Mouse (Mus musculus) G1E (cell line): Measurements from ENCODE around the gene Drc1. TPM values are rescaled to one million over a fixed set of nuclear protein-coding genes. Genes with fewer than 3 reads are reported as not detected.

ENCODE experiments used
- ATAC-seq: 2 replicates; pipeline ENCODE4 v1.8.0; 2016; ENCODE audit warnings: mild to moderate bottlenecking; ENCODE audit not compliant: insufficient number of reproducible peaks, poor library complexity, low FRiP score, severe bottlenecking; ENCODE audit errors: extremely low read depth
- DNase-seq: peaks from one replicate; pipeline ENCODE4 v3.0.0; 2012; ENCODE audit warnings: low spot score
- H3K27me3 ChIP-seq: 2 replicates; pipeline ENCODE4 v1.6.1; 2012; ENCODE audit warnings: mild to moderate bottlenecking, low read length, inconsistent platforms; ENCODE audit not compliant: insufficient read depth
- H3K36me3 ChIP-seq: replicated peaks from 2 replicates; pipeline ENCODE3; 2012; ENCODE audit warnings: mild to moderate bottlenecking, inconsistent platforms
- H3K4me1 ChIP-seq: 2 replicates; pipeline ENCODE4 v1.6.1; 2012; ENCODE audit warnings: low read depth, low read length, inconsistent platforms, mixed read lengths; ENCODE audit not compliant: insufficient read depth
- H3K4me3 ChIP-seq: 2 replicates; pipeline ENCODE4 v1.5.1; 2012; ENCODE audit warnings: low read depth, mild to moderate bottlenecking, inconsistent platforms, low read length, moderate library complexity, mixed read lengths
- H3K9me3 ChIP-seq: replicated peaks from 2 replicates; pipeline ENCODE4 v1.6.1; 2012; ENCODE audit warnings: inconsistent platforms
- CTCF ChIP-seq: IDR thresholded peaks from 2 replicates; pipeline ENCODE4 v1.5.1; 2012; ENCODE audit warnings: low read depth, low read length, inconsistent platforms, mixed read lengths
- GATA1 ChIP-seq: IDR thresholded peaks from 2 replicates; pipeline ENCODE4 v1.6.1; 2012; ENCODE audit warnings: borderline replicate concordance, low read length, inconsistent platforms, mixed read lengths
- GATA2 ChIP-seq: IDR thresholded peaks from 2 replicates; pipeline ENCODE4 v1.6.1; 2012; ENCODE audit warnings: low read depth, low read length, inconsistent platforms, borderline replicate concordance
- POLR2AphosphoS5 ChIP-seq: IDR thresholded peaks from 2 replicates; pipeline ENCODE4 v1.6.1; 2012; ENCODE audit warnings: low read depth, low read length, inconsistent platforms; ENCODE audit not compliant: insufficient replicate concordance
- TAL1 ChIP-seq: conservative IDR thresholded peaks from 2 replicates; pipeline ENCODE4 v1.6.1; 2012; ENCODE audit warnings: low read depth, low read length, inconsistent platforms, mixed read lengths
- polyA plus RNA-seq: library from polyadenylated mRNA; stranded (reverse); fragments of >175 nt; gene quantifications from 2 replicates; pipeline ENCODE4 v1.2.3, GENCODE M21; 2012
- total RNA-seq, 2 experiments: library from RNA; stranded (forward) in 1 of 2; stranded (reverse) in 1 of 2; fragments of 200-1000 nt in 1 of 2; fragments of >200 nt in 1 of 2; fragmentation: Nextera tagmentation in 1 of 2; gene quantifications; 2 replicates each; pipeline ENCODE4 v1.2.3; 2014 to 2017

Gene Drc1
- total and polyA plus RNA-seq, 3 experiments, result not detected

DNA sequence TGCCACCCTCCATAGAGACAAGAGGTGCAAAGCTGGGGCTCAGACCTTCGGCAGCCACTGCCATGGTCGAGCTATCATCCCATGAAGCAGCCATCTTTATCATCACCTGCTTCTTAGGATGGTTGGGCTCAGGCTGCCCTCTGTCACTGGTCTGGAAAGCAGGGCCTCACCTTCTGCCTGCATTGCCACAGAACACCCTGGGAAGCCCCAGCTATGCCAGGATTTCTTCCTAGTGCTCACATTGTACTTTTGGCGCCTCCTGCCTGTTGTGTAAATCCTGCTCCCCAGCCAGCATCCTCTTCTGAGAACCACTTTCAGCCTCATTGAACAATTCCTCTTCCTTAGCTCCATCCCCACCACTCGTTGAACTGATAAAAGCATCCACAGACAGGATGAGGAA is 134.7 kb downstream of the Drc1 start:
- no peaks in the 10 kb centered on the region for H3K9me3 ChIP-seq
- no peaks in the 10 kb centered on the region for H3K36me3 ChIP-seq
- no peaks in the 10 kb centered on the region for H3K4me1 ChIP-seq
- ATAC-seq, result no peak
- no peak for DNase-seq
- no peak overlapping the region for H3K4me3 ChIP-seq
- TF ChIP-seq POLR2AphosphoS5, result no peak
- TF ChIP-seq CTCF, result no peak
- TF ChIP-seq GATA1, result no peak
- TF ChIP-seq TAL1, result no peak
- no peak for TF ChIP-seq GATA2
- peaks cover 7% of the 10 kb centered on the region for H3K27me3 ChIP-seq

Other genes starting within 250 kb of the Drc1 start
- gene Tyms, start 207.8 kb upstream of the Drc1 start, total RNA-seq (2014; fragmentation: Nextera tagmentation), result 98.4 and 101 TPM in 2 replicates
- 178 and 204 TPM in 2 replicates for gene Tyms, start 207.8 kb upstream of the Drc1 start, total RNA-seq (2017)
- gene Tyms, start 207.8 kb upstream of the Drc1 start, polyA plus RNA-seq, result 23.0 and 31.9 TPM in 2 replicates
- not detected in 2 replicates for gene Garem2, start 176.2 kb upstream of the Drc1 start, total RNA-seq (2014; fragmentation: Nextera tagmentation)
- under 0.01 and 0.06 TPM in 2 replicates for gene Garem2, start 176.2 kb upstream of the Drc1 start, total RNA-seq (2017)
- gene Garem2, start 176.2 kb upstream of the Drc1 start, polyA plus RNA-seq, result not detected in 2 replicates
- gene 3110082J24Rik, start 175.3 kb upstream of the Drc1 start, total RNA-seq (2014; fragmentation: Nextera tagmentation), result not detected in 2 replicates
- not detected in 2 replicates for gene 3110082J24Rik, start 175.3 kb upstream of the Drc1 start, total RNA-seq (2017)
- not detected in 2 replicates for gene 3110082J24Rik, start 175.3 kb upstream of the Drc1 start, polyA plus RNA-seq
- gene Hadha, start 126.2 kb upstream of the Drc1 start, total RNA-seq (2014; fragmentation: Nextera tagmentation), result 121 and 133 TPM in 2 replicates
- gene Hadha, start 126.2 kb upstream of the Drc1 start, total RNA-seq (2017), result 162 and 168 TPM in 2 replicates
- gene Hadha, start 126.2 kb upstream of the Drc1 start, polyA plus RNA-seq, result 18.4 and 29.8 TPM in 2 replicates
- gene Hadhb, start 126.1 kb upstream of the Drc1 start, total RNA-seq (2014; fragmentation: Nextera tagmentation), result 61.4 and 74.9 TPM in 2 replicates
- 108 and 112 TPM in 2 replicates for gene Hadhb, start 126.1 kb upstream of the Drc1 start, total RNA-seq (2017)
- gene Hadhb, start 126.1 kb upstream of the Drc1 start, polyA plus RNA-seq, result 16.3 and 51.3 TPM in 2 replicates
- 1.1 and 1.3 TPM in 2 replicates for gene Adgrf3, start 75.7 kb upstream of the Drc1 start, total RNA-seq (2014; fragmentation: Nextera tagmentation)
- 0.11 and 0.23 TPM in 2 replicates for gene Adgrf3, start 75.7 kb upstream of the Drc1 start, total RNA-seq (2017)
- gene Adgrf3, start 75.7 kb upstream of the Drc1 start, polyA plus RNA-seq, result 0.02 and 0.03 TPM in 2 replicates
- gene Selenoi, start 48.8 kb upstream of the Drc1 start, total RNA-seq (2014; fragmentation: Nextera tagmentation), result 49.7 and 54.0 TPM in 2 replicates
- gene Selenoi, start 48.8 kb upstream of the Drc1 start, total RNA-seq (2017), result 41.7 and 55.2 TPM in 2 replicates
- gene Selenoi, start 48.8 kb upstream of the Drc1 start, polyA plus RNA-seq, result 0.95 and 1.6 TPM in 2 replicates
- gene Otof, start 180.5 kb downstream of the Drc1 start, total RNA-seq (2014; fragmentation: Nextera tagmentation), result not detected in 2 replicates
- gene Otof, start 180.5 kb downstream of the Drc1 start, total RNA-seq (2017), result under 0.01 TPM in 2 replicates
- not detected in 2 replicates for gene Otof, start 180.5 kb downstream of the Drc1 start, polyA plus RNA-seq
- not detected in 2 replicates for gene 1700001C02Rik, start 184.7 kb downstream of the Drc1 start, total RNA-seq (2014; fragmentation: Nextera tagmentation)
- not detected in 2 replicates for gene 1700001C02Rik, start 184.7 kb downstream of the Drc1 start, total RNA-seq (2017)
- not detected in 2 replicates for gene 1700001C02Rik, start 184.7 kb downstream of the Drc1 start, polyA plus RNA-seq